Mouse (Mus musculus) liver, embryonic 16.5 days (tissue): ENCODE results near the gene Ehmt2. TPM values are rescaled to one million over a fixed set of nuclear protein-coding genes. Genes with fewer than 3 reads are reported as not detected.

Experiments
- ATAC-seq: fragments of 200-750 bp; cut with Nextera tagmentation; 2 replicates; pipeline ENCODE4 v1.8.0; 2017; ENCODE audit warnings: low read depth, mild to moderate bottlenecking, moderate number of reproducible peaks, moderate library complexity
- H3K27ac ChIP-seq: fragments of 300-500 bp; sonication (generic); 2 replicates; pipeline ENCODE4 v1.5.1; 2014; ENCODE audit warnings: mild to moderate bottlenecking, low read length
- H3K27me3 ChIP-seq: fragments of 300-500 bp; sonication (generic); 2 replicates; pipeline ENCODE4 v1.6.1; 2014; ENCODE audit warnings: low read depth, low read length, mixed read lengths; ENCODE audit not compliant: control insufficient read depth, insufficient read depth
- H3K36me3 ChIP-seq: fragments of 300-500 bp; sonication (generic); 2 replicates; pipeline ENCODE4 v1.6.1; 2014; ENCODE audit warnings: mild to moderate bottlenecking; ENCODE audit not compliant: control insufficient read depth, insufficient read depth
- H3K4me1 ChIP-seq: fragments of 300-500 bp; sonication (generic); 2 replicates; pipeline ENCODE4 v1.6.1; 2014; ENCODE audit warnings: low read depth, low read length, mixed read lengths; ENCODE audit not compliant: control insufficient read depth
- H3K4me2 ChIP-seq: fragments of 300-500 bp; sonication (generic); 2 replicates; pipeline ENCODE4 v1.6.1; 2014; ENCODE audit warnings: low read depth, low read length, mixed read lengths
- H3K4me3 ChIP-seq: fragments of 300-500 bp; sonication (generic); 2 replicates; pipeline ENCODE4 v1.5.1; 2014; ENCODE audit warnings: low read depth, mild to moderate bottlenecking, low read length
- H3K9ac ChIP-seq: fragments of 300-500 bp; sonication (generic); 2 replicates; pipeline ENCODE4 v1.6.1; 2014; ENCODE audit warnings: low read depth, low read length
- H3K9me3 ChIP-seq: fragments of 300-500 bp; sonication (generic); replicated peaks from 2 replicates; pipeline ENCODE4 v1.6.1; 2016; ENCODE audit warnings: low read length; ENCODE audit not compliant: control insufficient read depth
- WGBS: fragments of 180-500 bp; shearing (Covaris S2); extraction: QIAGEN DNeasy Blood & Tissue Kit; methylation state at CpG from one replicate; pipeline ENCODE4 v1.1.7; 2014; ENCODE audit not compliant: insufficient replicate concordance; 5-methylcytosine and 5-hydroxymethylcytosine counted together
- polyA plus RNA-seq: library from polyadenylated mRNA; unstranded; fragments of >200 nt; fragmentation: Nextera tagmentation; extraction: Ambion mirVana; gene quantifications from 2 replicates; pipeline ENCODE4 v1.2.1, GENCODE M21; 2015

The Ehmt2 gene
- polyA plus RNA-seq, 1 experiment from 2014 or later, result 15.2 TPM

GRCm38 (mm10) chr17:34884704-34885103, 13.6 kb upstream of the Ehmt2 start:
- Histone ChIP-seq H3K36me3 (no peaks in the 10 kb centered on the region), H3K27me3 (no peaks in the 10 kb centered on the region), H3K9me3 (no peaks in the 10 kb centered on the region), H3K4me1 (peaks cover 2% of the 10 kb centered on the region), H3K4me2 (no peak overlapping the region), H3K27ac (no peak overlapping the region), H3K9ac (no peak overlapping the region), H3K4me3 (no peak overlapping the region)
- 37% methylated on average over 6 of the region's 6 CpGs for WGBS
- ATAC-seq, result no peak

- Histone ChIP-seq H3K36me3 (no peaks in the 10 kb centered on the region), H3K9ac (no peak overlapping the region), H3K9me3 (no peaks in the 10 kb centered on the region), H3K4me2 (no peak overlapping the region), H3K4me1 (peaks cover 2% of the 10 kb centered on the region), H3K27ac (no peak overlapping the region), H3K4me3 (no peak overlapping the region), H3K27me3 (no peaks in the 10 kb centered on the region)
- 73% methylated on average over 3 of the region's 3 CpGs for WGBS
- no peak for ATAC-seq
These were observed 12.7 kb upstream of the Ehmt2 start for GRCm38 (mm10) chr17:34885615-34886014.

DNA sequence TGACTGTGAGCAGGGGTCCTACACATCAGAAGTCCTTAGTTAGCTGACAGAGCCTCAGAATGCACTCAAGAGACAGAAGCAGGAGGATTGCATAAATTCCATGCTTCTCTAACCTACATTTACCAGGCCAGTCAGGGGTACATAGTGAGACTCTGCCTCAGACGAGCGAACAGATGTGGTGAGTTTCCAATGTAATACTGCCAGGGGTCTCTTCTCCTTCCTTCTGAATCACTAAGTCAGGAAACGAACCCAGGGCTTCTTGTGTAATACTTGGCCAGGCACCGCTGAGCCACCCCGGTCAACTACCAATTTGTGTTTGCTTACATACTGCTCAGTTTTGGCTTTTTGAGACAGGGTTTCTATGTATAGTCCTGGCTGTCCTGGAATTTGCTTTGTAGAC, 10.3 kb upstream of the Ehmt2 start:
- no peak for ATAC-seq
- Histone ChIP-seq H3K27ac (no peak overlapping the region), H3K27me3 (no peaks in the 10 kb centered on the region), H3K4me2 (no peak overlapping the region), H3K4me1 (peaks cover 3% of the 10 kb centered on the region), H3K36me3 (no peaks in the 10 kb centered on the region), H3K9me3 (no peaks in the 10 kb centered on the region), H3K9ac (no peak overlapping the region), H3K4me3 (no peak overlapping the region)
- 56% methylated on average over 5 of the region's 5 CpGs for WGBS

DNA sequence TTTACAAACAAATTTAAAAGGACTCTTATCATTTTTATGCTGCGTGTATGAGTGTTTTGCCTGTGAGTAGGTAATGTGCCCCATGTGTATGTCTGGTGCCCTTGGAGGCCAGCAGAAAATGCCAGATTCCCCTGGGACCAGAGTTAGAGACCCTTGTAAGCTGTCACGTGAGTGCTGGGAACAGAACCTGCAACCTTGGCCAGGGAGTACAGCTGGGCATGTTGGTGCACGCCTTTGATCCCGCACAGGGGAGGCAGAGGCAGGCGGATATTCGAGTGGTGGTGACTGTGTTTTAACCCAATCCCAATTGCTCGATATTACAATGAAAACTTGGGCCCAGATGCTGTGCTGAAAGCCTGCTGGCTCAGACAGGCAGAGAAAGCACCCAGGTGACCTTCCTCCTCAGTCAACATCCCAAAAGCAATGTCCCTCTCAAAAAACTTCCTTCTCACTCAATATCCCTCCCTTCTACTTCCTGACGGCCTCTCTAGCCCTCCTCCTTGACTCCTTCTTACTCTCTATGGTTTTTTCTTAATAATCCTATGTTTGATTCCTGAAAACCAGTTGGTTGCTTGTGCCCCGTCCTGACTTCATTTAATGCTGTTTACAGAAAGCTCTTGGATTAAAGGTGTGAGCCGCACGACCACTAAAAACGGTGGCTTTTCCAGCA, 8.1 kb upstream of the Ehmt2 start:
- WGBS, result 76% methylated on average over 12 of the region's 12 CpGs
- H3K27me3 ChIP-seq, result no peaks in the 10 kb centered on the region
- H3K9me3 ChIP-seq, result no peaks in the 10 kb centered on the region
- no peaks in the 10 kb centered on the region for H3K36me3 ChIP-seq
- ATAC-seq, result no peak
- peaks cover 13% of the 10 kb centered on the region for H3K4me1 ChIP-seq
- no peak overlapping the region for H3K4me2 ChIP-seq
- no peak overlapping the region for H3K9ac ChIP-seq
- no peak overlapping the region for H3K27ac ChIP-seq
- no peak overlapping the region for H3K4me3 ChIP-seq

DNA sequence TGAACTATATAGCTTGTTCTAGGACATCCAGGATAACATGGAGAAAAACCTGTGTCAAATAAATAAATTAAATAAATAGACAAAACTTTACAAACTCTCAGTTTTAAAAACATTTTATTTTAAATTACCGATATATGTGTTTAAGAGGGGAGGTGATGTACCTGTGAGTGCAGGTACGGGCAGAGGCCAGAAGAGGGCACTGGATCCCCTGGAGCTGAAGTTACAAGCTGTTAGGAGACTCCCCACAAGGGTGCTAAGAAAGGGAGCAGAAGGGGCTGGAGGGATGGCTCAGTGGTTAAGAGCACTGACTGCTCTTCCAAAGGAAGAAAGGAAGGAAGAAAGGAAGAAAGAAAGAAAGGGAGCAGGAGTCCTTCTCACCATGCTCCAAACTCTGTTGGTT, 6.9 kb upstream of the Ehmt2 start:
- Histone ChIP-seq H3K9me3 (no peaks in the 10 kb centered on the region), H3K9ac (no peak overlapping the region), H3K27me3 (no peaks in the 10 kb centered on the region), H3K27ac (no peak overlapping the region), H3K4me1 (peaks cover 21% of the 10 kb centered on the region), H3K4me2 (no peak overlapping the region), H3K36me3 (no peaks in the 10 kb centered on the region), H3K4me3 (no peak overlapping the region)
- no peak for ATAC-seq
- 82% methylated on average over 2 of the region's 2 CpGs for WGBS

GRCm38 (mm10) chr17:34893072-34893824, 5.0 kb upstream of the Ehmt2 start:
- Histone ChIP-seq H3K27me3 (no peaks in the 10 kb centered on the region), H3K4me2 (peak overlapping the region; percentile 98), H3K36me3 (no peaks in the 10 kb centered on the region), H3K27ac (peak overlapping the region; percentile 55; the same call in 1 of the 2 replicates), H3K9me3 (no peaks in the 10 kb centered on the region), H3K4me3 (peak overlapping the region; percentile 72), H3K4me1 (peaks cover 37% of the 10 kb centered on the region), H3K9ac (no peak overlapping the region; the same call in 1 of the 2 replicates)
- 75% methylated on average over 12 of the region's 12 CpGs for WGBS
- ATAC-seq, result no peak

GRCm38 (mm10) chr17:34894074-34894597, 4.1 kb upstream of the Ehmt2 start:
- Histone ChIP-seq H3K9ac (peak overlapping the region; percentile 75), H3K27ac (peak overlapping the region; percentile 80), H3K4me1 (peaks cover 38% of the 10 kb centered on the region), H3K9me3 (no peaks in the 10 kb centered on the region), H3K36me3 (no peaks in the 10 kb centered on the region), H3K4me3 (peak overlapping the region; percentile 72), H3K4me2 (peak overlapping the region; percentile 98), H3K27me3 (no peaks in the 10 kb centered on the region)
- under 1% methylated on average over 29 of the region's 51 CpGs for WGBS
- ATAC-seq, result peak; percentile 85

DNA sequence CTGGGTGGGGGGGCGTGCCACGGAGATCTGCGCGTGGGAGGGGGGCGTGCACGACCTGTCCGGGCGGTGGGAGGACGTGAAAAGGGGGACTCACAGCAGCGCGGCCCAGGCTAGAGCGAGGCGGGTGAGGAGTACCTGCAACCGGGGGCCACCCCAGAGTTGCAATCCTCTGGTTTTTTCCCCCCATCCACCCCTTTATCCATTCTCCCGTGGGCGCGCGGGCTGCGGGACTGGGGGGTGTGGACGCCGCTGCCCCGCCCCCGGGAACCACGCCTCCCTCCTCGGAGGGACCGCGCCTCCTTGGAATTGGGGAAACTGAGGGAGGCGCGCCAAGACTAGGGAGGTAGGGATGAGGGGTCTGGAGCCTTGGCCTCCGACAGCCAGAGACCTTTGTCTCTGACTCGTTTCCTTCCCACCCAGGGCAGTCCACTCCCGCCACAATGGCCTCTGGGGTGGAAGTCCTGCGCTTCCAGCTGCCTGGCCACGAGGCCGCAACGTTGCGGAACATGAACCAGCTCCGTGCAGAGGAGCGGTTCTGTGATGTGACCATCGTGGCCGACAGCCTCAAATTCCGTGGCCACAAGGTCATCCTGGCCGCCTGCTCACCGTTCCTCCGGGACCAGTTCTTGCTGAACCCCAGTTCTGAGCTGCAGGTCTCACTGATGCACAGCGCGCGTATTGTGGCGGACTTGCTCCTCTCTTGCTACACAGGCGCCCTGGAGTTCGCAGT, 3.3 kb upstream of the Ehmt2 start:
- Histone ChIP-seq H3K4me2 (peak overlapping the region; percentile 98), H3K4me3 (peak overlapping the region; percentile 72), H3K36me3 (no peaks in the 10 kb centered on the region), H3K27me3 (no peaks in the 10 kb centered on the region), H3K9ac (peak overlapping the region; percentile 75), H3K4me1 (peaks cover 44% of the 10 kb centered on the region), H3K27ac (peak overlapping the region; percentile 80), H3K9me3 (no peaks in the 10 kb centered on the region)
- ATAC-seq, result no peak
- WGBS, result 17% methylated on average over 43 of the region's 51 CpGs
